Mouse (Mus musculus): ENCODE data around the gene Lyrm4.
"Not testable (repeated sequence)": the region's sequence is repeated elsewhere in the genome, so short reads cannot be mapped to it uniquely, and the experiment has no call there.

Gene Lyrm4

DNA sequence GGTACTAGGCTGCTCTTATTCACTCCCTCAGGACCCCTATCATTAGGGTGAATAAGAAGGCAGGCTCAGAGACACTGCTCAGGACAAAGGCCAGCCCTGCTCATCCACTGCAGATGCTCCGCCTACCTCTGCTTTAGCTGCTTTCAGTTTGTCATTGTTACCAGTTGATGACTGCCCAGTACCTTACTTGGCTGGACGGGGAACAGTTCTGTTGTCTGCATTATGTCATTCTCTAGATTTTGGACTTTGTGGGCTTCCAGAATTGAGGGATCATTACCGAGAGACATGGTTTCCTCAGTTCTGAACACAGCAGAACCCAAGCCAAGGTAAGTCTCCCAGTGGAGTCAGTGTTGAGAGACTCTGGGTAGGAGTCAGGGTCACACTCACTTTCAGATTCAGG lies 122.1 kb downstream of the Lyrm4 start:
- DNase-seq (ENCODE audit: low read depth) = no peak

DNA sequence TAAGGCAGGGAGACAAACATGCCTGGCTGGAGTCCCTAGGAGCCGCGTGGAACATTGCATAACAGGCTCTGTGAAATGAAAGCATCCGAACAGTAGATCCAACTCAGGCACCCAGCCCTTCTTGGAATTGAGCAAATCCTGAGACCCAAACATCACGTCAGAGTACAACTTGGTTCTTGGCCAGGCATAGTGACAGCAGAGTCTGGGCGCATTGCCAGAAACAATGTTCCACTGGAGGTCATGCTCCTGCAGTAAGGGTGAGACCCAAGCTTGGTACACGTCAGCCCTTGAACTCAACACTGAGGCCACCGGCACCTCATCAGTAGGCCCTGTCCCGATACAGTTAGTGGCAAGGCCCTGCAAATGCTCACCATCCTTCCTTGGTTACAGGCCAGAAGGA lies 123.3 kb downstream of the Lyrm4 start:
- peak; percentile 73 for DNase-seq (ENCODE audit: low read depth)

DNA sequence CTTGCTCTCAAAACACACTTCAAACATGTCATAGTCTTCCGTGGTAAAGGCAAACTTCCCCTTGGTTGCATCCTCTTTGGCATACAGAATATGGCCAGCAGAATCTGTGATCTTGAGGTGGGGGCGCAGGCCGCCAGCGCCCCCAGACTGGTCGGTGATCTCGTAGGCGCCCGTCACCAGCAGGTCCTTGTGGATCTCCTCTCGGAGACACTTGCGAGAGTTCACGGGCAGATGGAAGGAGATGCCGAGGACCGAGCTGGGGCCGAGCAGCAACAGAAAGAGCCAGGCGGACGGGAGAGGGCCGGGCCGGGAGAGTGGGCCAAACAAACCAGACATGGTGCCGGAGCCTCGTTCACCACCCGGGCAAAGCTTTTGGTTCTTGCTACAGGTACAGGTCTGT lies 126.1 kb downstream of the Lyrm4 start:
- not testable (repeated sequence) for DNase-seq (ENCODE audit: low read depth)

DNA sequence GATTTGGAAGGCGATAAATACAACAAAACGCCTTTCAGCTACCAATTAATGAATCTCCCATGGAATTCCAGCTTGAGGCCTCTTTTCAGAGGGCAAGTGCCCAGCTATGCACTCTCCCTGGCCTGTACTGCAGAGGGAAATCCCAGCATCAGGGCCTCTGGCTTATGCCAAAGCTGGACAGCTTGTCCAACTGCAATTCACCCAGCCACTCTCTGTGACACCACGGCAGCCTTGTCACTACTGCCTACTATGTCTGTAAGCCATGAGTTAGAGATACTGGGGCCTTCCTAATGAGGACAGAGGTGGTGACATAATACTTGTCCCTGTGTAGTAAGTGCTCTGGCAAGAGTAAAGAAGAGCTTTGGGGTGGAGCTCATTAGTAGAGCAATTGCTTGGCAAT lies 128.0 kb downstream of the Lyrm4 start:
- no peak for DNase-seq (ENCODE audit: low read depth)

DNA sequence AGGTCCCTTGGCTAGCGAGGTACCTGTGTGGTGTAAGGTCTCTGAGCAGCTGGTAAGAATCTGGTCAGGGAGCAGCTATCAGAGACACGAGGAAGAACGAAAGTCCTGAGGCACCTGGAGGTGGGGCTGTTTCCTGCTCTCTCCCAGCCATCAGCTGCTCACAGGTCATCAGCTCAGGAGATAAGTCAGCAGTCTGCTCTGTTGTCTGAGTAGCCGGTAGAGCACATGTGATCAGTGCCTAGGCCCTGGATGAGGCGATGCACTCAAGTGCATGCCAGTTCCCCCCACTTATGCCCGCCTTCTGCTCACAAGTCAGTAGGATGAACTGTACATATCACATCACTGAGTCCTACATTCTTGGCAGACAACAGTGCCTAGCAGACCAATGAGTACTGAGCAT lies 134.3 kb downstream of the Lyrm4 start:
- no peak for DNase-seq (ENCODE audit: low read depth)

DNA sequence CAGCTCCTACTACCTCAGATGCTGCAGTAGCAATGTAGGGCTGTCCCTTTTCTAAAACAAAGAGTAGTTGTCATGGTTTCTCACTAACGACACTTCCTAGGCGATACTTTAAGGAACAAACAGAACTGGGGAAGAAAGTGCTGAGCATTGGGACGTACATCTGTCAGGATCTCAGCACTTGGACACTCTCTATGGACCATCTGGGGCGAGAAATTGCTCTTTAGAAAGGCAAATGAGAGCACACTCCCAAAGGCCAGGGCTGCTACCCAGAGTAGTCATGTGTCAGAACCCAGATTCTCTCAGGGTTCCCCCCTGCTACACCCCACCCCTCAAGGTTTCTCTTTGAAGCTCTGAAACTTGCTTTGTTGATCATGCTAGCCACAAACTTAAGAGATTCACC lies 136.9 kb downstream of the Lyrm4 start:
- DNase-seq (ENCODE audit: low read depth) = no peak

DNA sequence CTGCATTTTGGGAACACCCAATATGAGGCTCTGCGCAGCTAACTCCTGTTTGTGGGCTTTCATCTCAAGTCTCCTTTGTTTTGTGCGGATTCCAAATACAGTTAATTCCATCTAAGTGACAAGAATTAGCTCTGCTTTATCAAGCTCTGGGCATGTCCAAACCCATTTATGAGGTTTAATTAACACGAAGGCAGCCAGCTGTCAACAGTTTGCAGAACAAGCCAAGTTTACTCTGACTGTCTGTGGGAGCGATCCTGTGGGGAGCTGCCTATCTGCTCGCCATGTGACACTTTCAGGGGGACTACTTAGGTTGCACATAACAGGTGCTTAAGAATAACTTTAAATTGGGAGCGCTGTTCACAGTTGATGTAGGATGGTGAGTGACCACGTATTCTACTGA lies 140.4 kb downstream of the Lyrm4 start:
- DNase-seq (ENCODE audit: low read depth) = no peak

DNA sequence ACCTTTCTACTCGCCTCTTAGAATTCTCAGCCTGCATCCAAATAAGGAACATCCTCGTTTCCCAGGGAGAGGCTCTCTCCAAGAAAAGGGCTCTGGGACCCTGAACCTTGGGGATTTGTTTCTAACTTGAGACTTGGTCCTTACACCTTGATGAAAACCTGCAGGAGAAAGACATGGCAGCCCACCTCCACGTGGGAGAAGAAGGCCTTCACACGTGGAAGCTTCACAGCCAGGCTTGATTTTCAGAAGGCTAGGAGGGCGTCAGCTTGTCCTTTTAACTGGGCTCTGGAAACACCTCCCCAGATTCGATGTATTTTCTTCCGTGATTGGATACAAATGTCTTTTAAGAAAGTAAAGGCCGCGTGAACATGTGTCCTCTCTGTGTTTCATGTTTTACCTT lies 147.5 kb downstream of the Lyrm4 start:
- no peak for DNase-seq (ENCODE audit: low read depth)

DNA sequence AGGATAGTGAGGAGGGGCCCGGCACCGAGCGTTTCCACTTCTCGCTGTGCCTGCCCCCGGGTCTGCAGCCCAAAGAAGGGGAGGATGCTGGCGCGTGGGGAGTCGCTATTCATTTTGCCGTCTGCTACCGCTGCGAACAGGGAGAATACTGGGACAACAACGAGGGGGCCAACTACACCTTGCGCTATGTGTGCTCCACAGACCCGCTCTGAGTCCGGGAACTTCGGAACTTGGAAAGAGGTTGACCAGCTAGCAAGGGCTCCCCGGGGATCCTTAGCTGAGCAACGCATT lies 147.9 kb downstream of the Lyrm4 start:
- DNase-seq (ENCODE audit: low read depth) = no peak

DNA sequence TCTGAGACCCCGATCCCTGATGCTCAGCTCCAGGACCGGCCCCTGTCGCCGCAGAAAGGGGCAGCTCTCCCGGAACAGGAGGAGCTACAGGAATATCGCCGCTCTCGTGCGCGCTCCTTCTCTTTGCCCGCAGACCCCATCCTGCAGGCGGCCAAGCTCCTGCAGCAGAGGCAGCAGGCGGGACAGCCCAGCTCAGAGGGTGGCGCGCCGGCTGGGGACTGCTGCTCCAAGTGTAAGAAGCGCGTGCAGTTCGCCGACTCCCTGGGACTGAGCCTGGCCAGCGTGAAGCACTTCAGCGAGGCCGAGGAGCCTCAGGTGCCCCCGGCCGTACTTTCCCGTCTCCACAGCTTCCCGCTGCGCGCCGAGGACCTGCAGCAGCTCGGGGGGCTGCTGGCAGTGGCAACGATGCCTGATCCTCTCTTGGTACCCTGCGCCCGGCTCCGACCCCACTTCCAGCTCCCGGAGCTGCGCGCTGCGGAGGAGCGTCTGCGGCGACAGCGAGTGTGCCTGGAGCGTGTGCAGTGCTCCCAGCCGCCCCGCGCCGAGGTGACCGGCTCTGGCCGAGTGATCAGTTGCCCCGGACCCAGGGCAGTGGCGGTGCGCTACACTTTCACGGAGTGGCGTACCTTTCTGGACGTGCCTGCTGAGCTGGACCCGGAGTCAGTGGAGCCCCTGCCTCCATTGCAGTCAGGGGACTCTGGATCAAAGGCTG lies 148.5 kb downstream of the Lyrm4 start:
- DNase-seq (ENCODE audit: low read depth) = no peak

DNA sequence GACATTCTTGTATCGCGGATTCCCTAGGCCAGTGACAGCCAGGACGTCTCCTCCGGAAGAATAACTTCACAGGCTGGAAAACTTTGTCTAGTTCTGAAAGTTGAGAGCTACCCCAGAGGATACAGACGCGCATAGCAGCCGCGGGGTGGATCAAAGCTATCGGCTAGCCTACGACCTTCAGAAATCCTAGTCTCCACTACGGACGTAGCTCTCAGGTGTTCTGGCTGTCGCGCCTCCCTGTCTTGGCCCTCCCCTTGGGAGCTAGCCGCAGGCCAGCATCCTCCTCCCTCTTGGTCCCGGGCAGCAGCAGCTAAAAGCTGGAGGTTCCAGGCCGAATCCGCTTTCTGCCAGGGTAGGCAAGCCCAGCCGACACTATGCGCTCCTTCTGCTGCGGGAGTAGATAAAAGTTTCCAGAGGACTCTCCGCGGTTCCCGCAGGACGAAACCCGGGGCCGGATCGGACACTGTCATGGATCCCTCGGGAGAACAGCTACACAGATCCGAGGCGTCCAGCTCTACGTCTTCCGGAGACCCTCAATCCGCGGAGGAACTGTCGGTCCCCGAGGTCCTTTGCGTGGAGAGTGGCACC lies 149.1 kb downstream of the Lyrm4 start:
- DNase-seq (ENCODE audit: low read depth) = no peak

DNA sequence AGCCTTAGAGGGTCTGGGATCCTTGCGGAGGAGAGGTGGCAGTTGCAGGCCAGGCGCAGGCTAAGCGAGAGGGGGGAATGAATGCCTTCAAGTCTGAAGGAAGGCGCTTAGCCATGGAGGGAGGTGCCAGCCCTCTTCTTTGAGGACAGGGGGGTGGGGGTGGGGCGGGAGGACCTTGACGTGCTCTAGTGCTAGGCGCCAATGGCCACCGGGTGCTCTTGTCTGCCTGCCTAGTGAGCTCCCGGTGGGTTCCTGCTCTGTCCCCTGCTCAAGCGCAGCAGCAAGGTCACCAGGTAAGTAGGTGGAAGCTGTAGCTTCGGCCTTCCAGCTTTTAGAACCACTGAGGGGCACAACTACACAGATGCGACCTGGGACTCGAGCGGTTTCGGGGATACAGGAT lies 149.6 kb downstream of the Lyrm4 start:
- DNase-seq (ENCODE audit: low read depth) = no peak

DNA sequence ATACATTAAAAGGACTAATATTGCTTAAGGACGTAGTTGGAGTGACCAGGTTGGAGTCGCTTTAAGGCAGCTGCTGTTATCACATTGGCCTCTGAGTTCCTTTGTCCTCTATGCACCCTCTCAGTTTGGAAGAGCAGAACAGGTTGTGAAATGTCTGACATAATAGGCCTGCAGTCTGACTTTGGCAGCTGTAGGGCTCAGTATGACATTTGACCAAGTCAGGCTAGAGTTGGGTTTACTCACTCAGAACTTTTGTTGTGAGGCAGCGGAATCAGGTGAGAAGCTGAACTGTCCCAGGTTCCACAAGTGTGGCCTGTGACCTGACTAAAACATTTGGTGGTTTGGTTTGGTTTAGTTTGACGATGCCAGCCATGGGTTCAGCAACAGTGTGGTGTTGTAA lies 153.7 kb downstream of the Lyrm4 start:
- no peak for DNase-seq (ENCODE audit: low read depth)

DNA sequence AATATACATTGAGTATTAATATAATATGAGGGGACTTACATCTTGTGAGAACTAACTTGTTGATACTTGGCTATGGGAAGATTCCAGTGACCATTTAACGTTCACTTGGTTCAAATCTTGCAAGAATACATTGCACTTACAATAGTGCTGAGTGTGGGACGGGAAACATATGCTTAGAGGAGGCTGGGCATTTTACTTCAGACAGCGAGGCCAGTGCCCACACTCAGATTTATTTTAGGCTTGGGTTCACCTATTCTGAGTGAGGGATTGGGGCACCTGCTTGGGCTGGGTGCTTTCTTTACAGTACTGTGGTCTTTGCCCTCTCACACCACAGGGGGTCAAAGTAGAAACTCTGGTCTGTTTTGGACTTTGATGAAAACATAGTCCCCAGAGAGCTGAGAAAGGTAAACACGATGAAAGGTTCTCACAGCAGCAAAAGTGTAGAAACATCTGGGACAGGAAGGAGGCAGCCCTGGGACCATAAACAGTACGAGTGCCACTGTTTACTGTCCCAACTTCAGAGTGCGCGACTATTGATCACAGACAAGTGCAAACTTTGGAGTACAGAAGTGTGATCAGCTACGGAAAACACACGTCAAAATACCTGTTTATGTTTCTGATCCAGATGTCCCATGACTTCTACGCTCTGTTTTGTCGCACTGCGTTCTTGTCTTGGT lies 157.8 kb downstream of the Lyrm4 start:
- no peak for DNase-seq (ENCODE audit: low read depth)

DNA sequence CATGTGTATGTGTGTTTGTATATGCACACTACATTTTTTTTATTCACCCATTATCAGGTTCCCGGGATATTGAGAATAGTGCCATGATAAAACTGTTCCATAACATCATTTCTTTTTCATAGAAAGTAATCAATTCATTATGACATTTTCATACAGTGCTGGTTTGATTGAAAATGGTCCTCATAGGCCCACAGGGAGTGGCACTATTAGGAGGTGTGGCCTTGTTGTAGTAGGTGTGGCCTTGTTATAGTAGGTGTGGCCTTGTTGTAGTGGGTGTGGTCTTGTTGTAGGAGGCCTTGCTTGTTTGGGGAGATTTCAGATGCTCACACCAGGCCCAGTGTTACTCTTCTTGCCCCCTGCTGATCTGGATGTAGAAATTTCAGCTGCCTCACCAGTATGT lies 158.8 kb downstream of the Lyrm4 start, which contains the start of gene Ppp1r3g:
Gene Ppp1r3g (plus strand): TSS at position 301 of the 400 bp plus-strand sequence.
- DNase-seq (ENCODE audit: low read depth) = no peak

DNA sequence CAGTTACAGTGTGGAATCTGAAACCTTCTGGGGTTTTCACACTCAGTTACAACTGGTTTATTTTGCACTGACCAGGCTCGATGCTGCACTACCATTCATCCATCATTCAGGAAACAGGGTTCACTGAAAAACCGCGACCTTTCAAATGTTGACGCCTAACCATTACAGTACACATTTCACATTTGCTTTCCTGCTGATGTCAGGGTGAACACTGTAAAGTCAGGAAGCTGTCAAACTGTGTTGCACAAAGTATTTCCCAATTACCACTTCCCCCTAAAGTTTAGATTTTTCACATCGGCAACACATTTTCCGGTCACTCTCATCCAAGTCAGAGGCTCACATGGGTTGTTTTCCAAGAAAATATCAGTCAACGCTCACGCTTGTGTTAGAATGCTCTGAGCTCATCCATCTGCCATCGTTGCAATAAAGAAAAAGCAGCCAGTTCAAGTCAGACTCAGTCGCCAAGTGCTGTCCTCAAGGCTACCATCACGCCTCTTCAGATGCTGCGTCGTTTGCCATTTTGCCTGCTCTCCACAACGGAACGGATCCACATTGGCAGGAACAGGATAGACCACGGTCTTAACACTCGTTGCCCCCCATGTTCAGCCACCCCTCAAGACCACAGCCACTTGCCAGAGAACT lies 167.4 kb downstream of the Lyrm4 start:
- DNase-seq (ENCODE audit: low read depth) = peak; percentile 18

DNA sequence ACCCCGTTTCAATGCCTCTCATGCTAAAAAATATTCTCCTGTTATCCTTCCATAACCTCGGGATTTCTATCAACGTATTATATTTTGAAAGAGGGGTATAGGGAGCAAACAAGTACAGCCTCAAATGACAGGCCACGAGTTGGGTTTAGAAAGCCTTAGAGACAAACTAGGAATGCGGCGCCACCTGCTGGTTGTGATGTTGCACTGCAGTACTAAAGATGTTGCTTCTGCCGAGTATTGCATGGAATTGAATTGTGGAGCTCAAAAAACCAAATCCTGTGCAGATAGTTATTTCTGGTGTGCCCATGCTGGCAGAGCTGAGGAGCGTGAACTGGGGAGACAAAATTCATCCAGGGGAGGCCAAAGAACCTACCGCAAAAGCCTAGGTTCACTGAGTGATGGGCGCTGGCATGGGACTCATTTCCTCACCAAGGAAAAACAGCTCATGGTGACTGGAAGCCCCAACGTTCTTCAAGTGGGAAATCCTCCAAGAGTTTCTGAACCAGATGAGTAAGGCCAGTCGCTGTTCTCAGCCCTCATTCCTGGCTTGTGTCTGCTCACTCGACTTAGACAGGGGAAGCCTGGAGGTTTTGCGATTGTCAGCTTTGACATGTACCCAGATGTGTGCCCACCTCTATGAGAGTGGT lies 169.8 kb downstream of the Lyrm4 start:
- peak; percentile 54 for DNase-seq (ENCODE audit: low read depth)

DNA sequence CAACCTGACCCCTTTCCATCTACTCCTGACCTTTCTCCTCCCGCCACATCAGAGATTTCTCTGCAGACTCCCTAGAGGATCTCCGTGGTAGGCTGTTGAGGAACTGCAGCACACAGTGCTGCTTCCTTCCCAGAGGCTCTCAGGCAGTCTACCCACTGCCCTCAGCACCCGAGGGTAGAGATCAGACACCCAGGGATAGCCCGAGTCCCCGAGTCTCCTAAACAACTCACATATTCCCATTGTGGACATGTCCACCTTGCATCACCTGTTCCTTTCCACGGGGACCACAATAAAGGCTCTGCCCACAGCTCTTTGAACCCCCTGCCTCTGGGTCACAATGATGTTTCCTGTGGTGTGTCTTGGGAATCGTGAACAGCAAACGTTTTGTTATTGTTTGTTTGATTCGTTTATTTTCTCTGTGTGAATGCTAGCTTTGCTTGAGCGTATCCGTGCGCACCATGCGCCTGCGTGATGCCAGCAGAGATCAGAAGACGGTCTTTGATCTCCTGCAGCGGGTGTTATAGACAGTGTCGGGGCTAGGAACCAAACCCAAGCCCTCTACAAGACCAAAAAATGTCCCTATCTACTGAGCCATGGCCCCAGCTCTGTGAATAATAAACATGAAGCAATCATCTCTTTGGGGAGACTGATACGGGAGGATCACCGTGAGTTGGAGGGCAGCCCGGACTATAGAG lies 170.5 kb downstream of the Lyrm4 start:
- DNase-seq (ENCODE audit: low read depth) = no peak

DNA sequence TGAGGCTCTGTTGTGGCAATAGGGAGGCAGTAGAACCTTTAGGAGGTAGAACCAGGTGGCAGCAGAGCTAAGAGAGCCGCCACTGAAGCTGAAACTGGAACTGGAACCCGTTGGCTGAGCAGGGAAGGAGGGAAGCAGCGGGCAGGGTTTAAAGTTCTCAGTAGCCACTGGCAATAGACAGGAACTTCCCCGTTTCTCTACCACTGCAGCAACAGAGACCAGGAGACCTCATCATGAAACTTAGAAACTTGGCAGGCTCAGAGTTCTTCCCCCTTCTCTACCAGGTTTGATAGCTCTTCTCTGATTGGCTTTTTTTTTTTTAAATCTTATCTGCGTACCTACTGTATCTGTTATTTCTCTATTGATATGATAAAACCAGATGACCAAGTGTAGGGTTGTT lies 176.4 kb downstream of the Lyrm4 start:
- no peak for DNase-seq (ENCODE audit: low read depth)

DNA sequence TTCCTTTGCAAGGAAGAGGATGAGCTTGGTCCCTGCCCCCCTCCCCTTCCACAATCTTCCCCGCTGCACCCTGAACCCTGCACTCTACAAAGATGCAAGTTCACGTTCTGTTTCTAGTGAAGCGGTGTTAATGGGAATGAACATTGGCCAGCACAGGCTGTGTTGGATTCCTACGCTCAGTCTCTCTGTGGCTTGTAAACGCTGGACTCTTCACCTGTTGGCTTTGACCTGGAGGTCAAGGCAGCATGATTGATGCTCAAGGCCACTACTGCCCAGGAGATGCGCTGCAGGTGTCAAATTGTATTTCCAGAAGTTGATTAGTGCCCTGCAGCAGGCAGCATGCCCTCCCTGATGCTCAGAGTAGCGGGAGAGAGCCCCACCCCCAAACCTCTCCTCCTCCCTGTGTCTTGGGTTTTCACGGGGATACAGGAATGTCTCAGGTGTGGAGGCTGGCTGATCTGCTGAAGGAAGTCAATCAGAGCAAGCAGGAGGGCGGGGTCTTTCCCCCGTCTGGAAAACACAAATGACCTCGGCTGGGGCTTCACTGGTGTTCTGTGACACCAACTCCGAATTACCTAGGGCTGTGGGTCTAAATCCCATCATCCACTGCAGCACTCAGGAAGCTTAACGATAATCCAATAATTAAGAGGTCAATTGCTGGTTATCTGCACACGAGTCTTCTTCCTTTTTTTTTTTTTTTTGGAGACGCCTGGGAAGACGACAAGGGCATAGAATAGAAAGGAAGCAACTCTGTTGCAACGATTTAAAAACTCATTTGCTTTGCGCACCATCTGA lies 177.3 kb downstream of the Lyrm4 start:
- no peak for DNase-seq (ENCODE audit: low read depth)

DNA sequence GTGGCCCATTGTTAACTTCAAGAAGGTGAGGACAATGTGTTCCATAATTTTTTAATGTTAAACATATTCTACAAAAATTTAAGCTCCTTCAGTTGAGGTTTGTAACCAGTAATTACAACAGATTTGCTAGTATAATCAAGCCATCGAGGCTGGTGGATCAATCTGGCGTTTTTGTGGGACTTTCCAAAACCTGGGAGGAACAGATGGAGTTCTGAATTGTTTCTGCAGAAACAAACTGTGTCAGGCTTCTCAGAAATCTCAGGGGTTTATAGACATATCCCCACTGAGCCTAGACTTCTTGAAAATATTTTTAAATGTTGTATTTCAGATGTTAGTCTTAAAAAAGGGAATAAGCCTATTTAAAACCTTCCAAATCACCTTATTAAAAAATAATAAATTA lies 179.3 kb downstream of the Lyrm4 start:
- no peak for DNase-seq (ENCODE audit: low read depth)
